Mouse (Mus musculus): ENCODE measurements around the gene Dglucy.

- TF ChIP-seq CTCF (IDR thresholded peaks at IDR 0.05; ENCODE audit: low read depth, low read length) (no peak), POLR2AphosphoS5 (IDR thresholded peaks at IDR 0.05; ENCODE audit: insufficient replicate concordance, low read depth, low read length) (no peak), GATA1 (IDR thresholded peaks at IDR 0.05; ENCODE audit: borderline replicate concordance, low read length) (no peak), TAL1 (conservative IDR thresholded peaks at IDR 0.05; ENCODE audit: low read depth, low read length) (no peak), GATA2 (IDR thresholded peaks at IDR 0.05; ENCODE audit: borderline replicate concordance, low read depth, low read length) (no peak)
These were observed 16.7 kb downstream of the Dglucy start for GRCm38 (mm10) chr12:100795390-100796036.
